Mouse (Mus musculus) hematopoietic stem cell, adult 5-6 weeks (primary cell): Measurements from ENCODE around the gene Tuba3b. TPM values are rescaled to one million over a fixed set of nuclear protein-coding genes. Genes with fewer than 3 reads are reported as not detected.

Experiments used
- ATAC-seq, 2 experiments: fragments of 125-278 bp in 1 of 2; replicated peaks in 1 of 2; 2 replicates each; pipeline ENCODE4 v1.8.0; 2016 to 2017; ENCODE audit warnings: inconsistent platforms in 2 of 2, mild to moderate bottlenecking in 2 of 2, moderate number of reproducible peaks in 2 of 2, low read depth in 1 of 2, moderate TSS enrichment in 1 of 2; ENCODE audit not compliant: low FRiP score in 2 of 2, poor library complexity in 2 of 2, severe bottlenecking in 2 of 2, insufficient read depth in 1 of 2, low TSS enrichment in 1 of 2
- total RNA-seq: library from RNA; stranded (forward); fragments of 172-1452, 232-1000 nt; gene quantifications from 2 replicates; pipeline ENCODE4 v1.2.3, GENCODE M21; 2017

Gene Tuba3b
- not detected in 2 replicates for total RNA-seq

DNA sequence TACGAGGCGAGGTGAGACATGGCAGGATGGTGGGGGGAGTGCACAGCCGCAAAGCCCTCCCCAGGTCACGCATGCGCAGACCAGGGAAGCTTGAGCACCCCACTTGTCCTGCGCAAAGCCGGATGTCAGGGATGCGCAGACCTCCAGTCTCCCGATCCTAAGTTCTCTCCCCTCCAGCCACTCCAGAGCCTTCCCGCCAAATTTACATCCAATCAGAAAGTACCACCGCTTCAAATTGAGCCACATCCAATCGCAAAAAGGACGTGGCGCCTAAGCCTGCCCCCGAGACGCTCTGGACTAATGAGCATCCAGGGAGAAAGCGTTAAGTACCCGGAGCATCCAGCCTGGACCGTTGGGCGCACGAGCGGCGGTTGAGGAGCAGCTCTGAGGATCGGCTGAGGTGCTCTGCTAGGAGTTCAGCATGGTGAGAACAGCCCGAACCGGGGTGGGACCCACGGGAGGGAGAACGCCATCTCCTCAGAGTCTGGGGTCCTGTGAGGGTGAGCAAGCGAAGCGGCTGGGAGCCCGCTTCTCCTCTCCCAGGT is at the start of gene Tuba3b:
Tuba3b (plus strand) TSS at position 92 of the 545 bp plus-strand sequence.
- no peak for ATAC-seq

DNA sequence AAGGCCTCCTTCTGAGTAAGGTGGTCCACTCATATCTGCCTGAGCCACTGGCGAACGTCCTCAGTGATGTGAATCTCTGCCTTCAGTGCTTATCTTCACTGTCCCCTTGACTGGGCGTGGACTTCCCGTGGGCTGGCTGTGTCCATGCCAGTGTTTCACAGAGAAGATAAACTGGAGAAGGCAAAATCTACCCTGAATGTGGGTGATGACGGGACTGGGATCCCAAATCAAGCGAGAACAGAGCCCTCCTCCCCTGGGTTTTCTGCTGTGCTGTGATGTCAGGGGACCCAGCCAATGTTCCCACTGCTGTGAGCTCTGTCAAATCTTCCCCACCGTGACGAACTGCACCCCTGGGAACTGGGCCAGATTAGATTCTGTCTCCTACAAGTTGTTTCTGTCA is 48.3 kb upstream of the Tuba3b start:
- no peak for ATAC-seq

DNA sequence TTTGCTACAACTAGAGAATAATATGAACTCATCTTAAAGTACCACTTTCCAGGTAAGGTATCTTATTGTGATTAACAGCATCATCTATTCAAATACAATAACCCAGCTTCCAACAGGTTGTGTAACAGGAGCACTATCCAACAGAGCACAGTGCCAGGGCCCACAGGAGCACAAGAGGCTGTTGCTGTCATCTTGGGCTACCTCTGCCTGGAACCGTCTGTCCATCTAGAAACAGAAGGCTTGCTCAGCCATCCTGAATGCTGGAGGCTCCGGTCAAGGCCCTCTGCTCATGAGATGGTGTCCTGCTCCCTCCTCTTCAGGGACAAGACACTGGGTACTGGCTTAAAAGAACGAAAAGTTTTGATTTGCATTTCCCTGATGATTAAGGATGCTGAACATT is 47.7 kb upstream of the Tuba3b start:
- no peak for ATAC-seq

GRCm38 (mm10) chr6:145568701-145569100 is 46.9 kb upstream of the Tuba3b start:
- ATAC-seq: no peak

- no peak for ATAC-seq
Measured at GRCm38 (mm10) chr6:145573250-145574013, 42.1 kb upstream of the Tuba3b start.

GRCm38 (mm10) chr6:145576762-145577161 is 38.8 kb upstream of the Tuba3b start:
- ATAC-seq: no peak

DNA sequence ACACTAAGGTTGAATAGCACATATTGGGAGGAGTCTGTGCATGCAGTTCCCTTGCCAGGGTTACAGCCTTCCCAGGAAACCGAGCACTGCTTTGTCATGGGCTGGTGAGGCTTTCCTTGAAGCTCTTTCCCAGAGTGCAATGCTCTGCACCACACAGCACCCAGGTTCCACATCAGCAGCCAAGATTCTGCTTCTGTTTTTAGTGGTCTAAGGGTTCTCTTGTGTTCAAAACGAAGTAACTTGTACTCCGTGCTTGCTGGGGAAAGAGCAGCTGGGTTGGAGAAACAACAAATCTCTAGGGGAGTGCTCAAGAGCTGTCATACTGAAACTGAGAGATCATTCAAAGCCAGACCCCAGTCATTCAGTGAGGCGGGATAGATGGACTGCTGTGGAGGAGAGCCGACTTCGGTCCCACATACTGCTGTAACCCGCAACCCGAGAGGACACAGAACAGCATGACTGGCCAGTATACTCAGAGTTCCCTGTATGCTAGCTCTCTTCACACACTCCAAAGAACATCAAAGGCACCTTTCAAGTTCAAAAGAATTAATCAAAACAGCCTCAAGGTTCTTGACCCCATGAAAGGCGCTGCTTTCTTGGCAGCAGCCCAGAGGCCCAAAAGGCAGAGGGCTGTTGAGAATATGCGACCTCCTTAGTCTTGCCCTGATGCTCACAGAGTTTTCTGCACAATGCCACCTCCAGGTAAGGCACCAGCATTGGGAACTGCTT is 36.9 kb upstream of the Tuba3b start:
- ATAC-seq: no peak

GRCm38 (mm10) chr6:145579761-145580160 is 35.8 kb upstream of the Tuba3b start:
- no peak for ATAC-seq

- ATAC-seq: no peak
Measured at GRCm38 (mm10) chr6:145581366-145582170, 34.0 kb upstream of the Tuba3b start.

GRCm38 (mm10) chr6:145585052-145585973 is 30.2 kb upstream of the Tuba3b start:
- no peak for ATAC-seq

DNA sequence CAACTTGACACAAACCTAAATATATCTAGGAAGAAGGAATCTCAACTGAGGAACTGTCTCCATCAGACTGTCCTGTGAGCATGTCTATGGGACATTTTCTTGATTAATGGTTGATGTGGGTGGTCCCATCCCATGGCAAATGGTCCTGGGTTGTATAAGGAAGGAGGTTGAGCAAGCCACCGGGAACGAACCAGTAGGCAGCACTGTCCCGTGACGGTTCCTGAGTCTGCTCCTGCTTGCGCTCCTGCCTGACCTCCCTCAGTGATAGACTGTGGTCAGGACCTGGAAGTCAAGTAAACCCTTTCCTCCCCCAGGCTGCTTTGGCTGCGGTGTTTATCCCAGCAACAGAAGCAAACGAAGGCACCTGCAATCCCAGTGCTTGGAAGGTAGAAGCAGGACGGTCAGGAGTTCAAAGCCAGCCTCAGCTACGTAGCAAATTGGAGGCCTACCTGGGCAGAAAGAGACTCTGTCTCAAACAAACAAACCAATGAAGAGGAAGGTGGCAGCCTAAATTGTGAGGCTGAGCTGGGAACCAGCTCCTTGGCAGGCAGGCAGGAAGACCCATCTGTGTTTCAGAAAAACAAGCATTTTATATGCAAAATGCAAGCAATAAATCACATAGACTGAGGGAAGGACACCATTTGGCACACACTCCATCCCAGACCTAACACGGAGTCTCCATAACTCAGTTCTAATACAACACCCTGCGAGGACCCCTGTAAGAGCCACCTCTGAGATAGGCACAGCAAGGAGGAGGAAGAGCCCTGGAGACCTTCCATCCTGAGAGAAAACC is 24.9 kb upstream of the Tuba3b start:
- no peak for ATAC-seq

DNA sequence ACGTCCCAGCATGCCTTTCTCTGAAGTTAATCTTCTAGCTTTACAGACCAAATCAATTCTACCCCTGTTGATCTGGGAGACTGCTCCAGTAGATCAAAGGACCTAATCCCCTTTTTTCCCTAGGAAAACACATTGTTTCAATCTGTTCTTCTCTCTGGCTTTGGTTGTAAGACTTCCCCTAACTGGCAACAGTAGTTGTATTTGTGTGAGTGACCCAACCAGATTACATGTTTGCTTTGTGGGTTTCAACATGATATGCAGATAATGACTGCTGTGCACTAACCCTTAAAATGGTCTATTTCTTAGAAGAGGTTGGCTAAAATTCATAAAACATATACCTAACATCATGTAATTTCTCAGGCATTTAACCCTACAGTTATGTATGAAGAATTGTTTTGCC is 24.0 kb upstream of the Tuba3b start:
- ATAC-seq: no peak

- no peak for ATAC-seq
Measured at GRCm38 (mm10) chr6:145592036-145592435, 23.5 kb upstream of the Tuba3b start.

DNA sequence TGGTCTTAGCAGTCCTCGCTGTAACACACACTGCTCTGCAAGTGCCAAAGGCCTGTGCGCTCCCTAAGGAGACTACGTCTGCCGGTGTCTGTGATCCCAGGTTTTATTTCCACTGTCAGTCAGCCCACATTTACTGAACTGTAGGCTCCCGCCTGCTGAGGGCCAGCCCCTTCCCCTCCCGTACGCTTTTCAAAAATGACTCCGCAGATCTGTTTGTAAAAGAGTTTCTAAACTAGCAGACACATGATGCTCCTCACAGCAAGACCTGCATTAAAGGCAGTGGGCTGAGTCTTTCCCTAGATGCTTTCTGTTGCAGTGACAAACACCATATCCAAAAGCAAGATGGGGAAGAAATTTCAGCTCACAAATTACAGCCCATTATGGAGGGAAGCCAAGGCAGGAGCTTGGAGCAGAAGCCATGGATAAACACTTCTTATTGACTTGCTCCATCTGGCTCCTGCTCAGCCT is 23.0 kb upstream of the Tuba3b start:
- ATAC-seq: no peak

- ATAC-seq: no peak
Measured at GRCm38 (mm10) chr6:145593991-145594390, 21.6 kb upstream of the Tuba3b start.

- ATAC-seq: no peak
Measured at GRCm38 (mm10) chr6:145595905-145596304, 19.7 kb upstream of the Tuba3b start.
